Mouse (Mus musculus) urinary bladder, postnatal 25 days (tissue): ENCODE measurements at regions not wholly inside any gene's neighbourhood (a gene's known extent, or its start where the extent isn't known, plus 50 kb on each side); places are given as distances from the start of the nearest gene placed in this dataset.

Source experiments
- DNase-seq: peaks from one replicate; pipeline ENCODE4 v3.0.0; 2022; ENCODE audit warnings: low spot score

GRCm38 (mm10) chr9:59153126-59153525 lies 116.9 kb upstream of the Neo1 start:
- DNase-seq = no peak

GRCm38 (mm10) chr9:59144256-59144800 lies 108.1 kb upstream of the Neo1 start:
- DNase-seq = no peak

DNA sequence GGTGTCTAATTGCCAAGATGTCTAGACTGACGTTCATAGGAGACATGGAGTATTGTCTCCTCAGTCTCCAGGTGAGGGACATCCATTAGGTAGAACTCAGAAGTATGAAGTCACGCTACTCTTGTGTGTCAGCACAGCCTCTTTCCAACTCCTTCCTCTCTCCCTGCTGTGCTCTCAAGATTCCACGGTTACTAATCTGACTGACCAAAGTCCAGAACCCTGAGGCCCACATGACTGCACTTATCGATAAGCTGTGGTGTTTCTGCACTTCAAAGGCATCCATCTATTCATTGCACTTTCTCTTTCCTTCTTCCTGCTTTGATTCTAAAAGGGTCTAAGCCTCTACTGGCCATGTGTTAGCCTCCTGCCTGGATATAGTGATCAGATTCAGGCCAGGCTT lies 107.4 kb upstream of the Neo1 start:
- DNase-seq = no peak

GRCm38 (mm10) chr9:59134171-59135041 lies 98.2 kb upstream of the Neo1 start:
- peak; percentile 8 for DNase-seq

DNA sequence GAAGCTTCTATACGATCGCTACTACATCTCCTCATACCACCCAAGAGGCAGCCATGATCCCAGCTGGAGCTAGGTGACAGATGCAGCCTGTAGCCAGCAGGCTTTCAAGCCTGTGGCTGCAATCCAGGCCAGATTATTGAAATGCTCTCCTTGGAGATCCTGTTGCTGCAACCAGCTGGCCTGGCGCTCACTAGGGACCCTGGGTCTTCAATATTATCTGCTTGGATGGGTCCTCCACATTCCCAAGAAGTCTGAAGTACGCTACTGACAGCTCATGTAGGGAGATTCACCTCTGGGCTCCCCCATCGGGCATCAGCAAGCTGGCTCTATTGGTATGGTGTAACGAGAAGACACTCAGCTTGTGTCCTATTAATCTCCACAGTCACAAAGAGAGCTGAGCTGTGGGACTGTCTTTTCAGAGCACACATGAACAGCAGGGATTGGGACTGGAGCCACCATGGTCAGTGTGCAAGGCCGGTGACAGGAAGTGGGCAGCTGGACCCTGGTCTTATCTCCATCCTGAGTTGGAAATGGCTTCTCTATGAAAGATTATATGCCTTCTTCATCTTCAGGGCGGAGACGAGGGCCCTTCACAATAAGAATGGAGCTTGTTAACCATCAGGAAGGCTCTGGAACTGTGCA lies 93.6 kb upstream of the Neo1 start:
- DNase-seq = no peak

DNA sequence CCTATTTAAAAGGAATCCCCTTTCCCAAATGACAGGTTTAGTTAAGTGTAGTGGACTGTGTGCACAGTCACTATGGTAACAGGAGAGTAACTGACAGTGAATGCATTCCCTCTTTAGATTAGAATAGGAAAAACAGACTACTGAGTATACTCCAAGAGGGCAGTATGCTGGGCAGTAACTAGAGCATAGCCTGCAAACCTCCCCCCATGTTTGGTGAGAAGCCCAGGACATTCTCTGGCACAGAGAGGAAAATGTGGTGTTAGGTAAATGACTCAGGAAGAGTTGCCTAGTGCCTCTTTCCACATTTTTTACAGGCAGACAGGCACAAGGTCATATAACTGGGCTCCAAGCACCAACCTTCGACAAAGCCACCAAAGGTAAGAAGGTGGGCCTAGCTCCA lies 93.0 kb upstream of the Neo1 start:
- DNase-seq = no peak

GRCm38 (mm10) chr9:59128023-59128422 lies 91.8 kb upstream of the Neo1 start:
- no peak for DNase-seq

DNA sequence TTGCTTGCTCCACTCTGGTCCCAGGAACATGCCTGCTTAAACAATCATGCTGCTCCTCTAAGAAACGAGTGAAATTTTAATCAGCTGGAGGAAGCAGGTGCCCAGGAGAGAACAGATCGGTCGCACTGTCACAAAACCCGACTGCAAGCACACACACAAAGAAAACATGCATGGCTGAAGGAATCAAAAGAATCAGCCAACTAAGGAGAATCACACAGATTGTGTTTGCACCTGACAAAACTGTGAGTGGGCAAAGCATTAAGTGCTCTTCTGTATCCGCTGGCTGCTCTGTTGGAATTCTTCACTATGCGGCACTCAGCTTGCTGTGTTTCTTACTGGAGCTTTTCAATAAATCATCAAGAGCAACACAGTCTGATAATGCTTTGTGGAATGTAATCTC lies 89.6 kb upstream of the Neo1 start:
- no peak for DNase-seq

- DNase-seq = no peak
These were observed 80.3 kb upstream of the Neo1 start for GRCm38 (mm10) chr9:59116561-59116960.

DNA sequence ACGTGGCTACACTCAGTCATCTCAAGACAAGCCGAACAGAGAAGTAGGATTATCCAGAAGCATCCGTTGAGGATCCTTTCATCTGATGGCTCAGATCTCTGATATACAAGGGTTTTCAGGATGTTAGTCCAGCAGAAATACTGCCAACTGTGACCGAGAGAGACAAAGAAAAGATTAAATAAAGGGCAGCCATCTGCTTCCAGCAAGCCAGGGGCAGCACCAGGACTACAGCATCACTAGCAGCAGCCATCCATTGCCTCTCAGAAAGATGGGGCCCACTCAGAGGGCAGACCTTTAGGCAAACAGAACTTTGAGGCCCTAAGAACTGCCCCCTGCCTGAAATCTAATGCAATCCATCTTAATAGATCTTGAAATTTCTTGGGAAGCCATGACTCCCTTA lies 77.6 kb upstream of the Neo1 start:
- DNase-seq = no peak

DNA sequence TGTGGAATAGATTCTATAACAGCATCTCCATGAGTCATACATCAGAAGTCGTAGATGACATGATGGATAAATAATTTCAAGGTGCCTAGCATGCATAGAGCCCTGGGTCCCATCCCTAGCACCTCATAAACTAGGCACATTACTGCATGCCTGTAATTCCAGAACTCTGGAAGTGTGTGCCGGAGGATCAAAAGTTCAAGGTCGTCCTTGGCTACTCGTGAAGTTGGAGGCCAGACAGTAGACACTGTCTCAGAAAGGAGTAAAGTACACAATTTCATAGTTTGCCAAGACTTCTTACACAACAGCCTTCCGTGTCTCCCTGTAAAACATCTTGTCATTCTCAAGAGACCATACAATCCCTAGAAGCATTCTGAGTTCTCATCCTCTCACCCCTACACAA lies 63.5 kb upstream of the Neo1 start:
- no peak for DNase-seq

DNA sequence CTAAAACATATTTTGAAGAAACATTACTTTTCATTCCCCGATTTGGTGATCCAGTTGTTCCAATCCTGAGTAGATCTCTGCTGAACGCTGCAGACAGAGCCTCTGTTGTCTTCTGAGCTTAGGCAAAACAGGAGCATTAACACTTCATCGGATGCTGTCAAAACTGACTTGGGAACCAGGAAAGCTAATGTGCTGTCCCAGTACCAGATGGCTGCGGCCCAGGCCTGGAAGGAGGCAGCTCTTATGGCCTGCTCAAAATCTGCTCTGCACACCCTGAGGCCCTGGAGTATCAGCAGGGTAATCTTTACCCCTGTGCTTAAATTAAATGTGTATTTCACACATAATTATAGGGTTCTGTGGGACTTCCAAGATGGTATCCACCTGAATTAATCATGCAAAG lies 61.3 kb upstream of the Neo1 start:
- DNase-seq = no peak

- DNase-seq = no peak
These were observed 60.5 kb upstream of the Neo1 start for GRCm38 (mm10) chr9:59096551-59097268.

GRCm38 (mm10) chr9:59095626-59096025 lies 59.4 kb upstream of the Neo1 start:
- DNase-seq = no peak

- no peak for DNase-seq
These were observed 57.9 kb upstream of the Neo1 start for GRCm38 (mm10) chr9:59094106-59094505.

- DNase-seq = no peak
These were observed 54.9 kb upstream of the Neo1 start for GRCm38 (mm10) chr9:59091179-59091578.

DNA sequence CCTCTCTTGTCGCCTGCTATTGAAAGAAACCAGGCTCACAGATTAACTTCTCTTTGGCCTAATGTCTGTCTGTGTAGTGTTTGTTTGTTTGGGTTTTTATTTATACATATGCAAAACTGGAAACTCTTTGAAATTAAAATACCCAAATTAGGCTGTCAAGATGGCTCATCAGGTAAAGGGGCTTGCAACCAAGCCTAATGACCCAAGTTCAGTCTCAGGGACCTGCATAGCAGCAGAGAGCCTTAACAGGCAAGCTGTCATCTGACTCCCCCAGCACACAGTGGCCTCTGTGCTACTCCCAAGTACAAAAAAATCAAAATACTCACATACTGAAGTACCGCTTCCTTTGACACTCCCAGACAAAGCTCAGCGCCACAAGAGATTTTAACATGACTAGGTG lies 51.5 kb upstream of the Neo1 start:
- DNase-seq = no peak

GRCm38 (mm10) chr9:59087112-59087511 lies 50.9 kb upstream of the Neo1 start:
- no peak for DNase-seq

DNA sequence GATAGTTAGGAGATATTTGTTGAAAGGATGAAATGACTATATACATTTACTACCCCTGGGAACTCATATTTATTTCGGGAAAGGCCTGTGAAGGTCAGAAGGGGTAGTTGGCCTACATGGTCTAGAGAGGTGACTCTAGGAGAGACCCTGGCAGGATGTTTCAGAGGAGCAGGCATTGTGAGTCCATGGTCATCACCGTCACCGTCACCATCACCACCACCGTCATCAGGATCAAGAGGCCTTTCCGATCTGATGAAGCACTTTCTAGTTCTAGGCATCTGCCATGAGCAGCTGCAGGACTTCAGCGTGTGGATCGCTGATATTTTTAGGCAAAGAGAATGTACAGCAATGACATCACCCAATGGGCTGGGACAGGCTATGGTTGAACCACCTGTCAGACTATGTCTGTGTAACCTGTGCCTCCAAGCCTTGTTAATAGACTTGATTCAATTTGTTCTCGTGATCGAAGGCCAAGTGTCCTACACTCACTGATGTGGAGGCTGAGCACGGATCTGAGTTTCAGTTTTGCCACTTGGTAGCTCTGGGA lies 50.4 kb upstream of the Neo1 start:
- no peak for DNase-seq
